Mouse (Mus musculus): ENCODE measurements around the gene M1ap. TPM values are rescaled to one million over a fixed set of nuclear protein-coding genes. Genes with fewer than 3 reads are reported as not detected.
A peak's percentile ranks its signal among the peaks of the same experiment; 100 is the strongest.

The M1ap gene
- polyA plus RNA-seq, 1 experiment, result 10.3 TPM

DNA sequence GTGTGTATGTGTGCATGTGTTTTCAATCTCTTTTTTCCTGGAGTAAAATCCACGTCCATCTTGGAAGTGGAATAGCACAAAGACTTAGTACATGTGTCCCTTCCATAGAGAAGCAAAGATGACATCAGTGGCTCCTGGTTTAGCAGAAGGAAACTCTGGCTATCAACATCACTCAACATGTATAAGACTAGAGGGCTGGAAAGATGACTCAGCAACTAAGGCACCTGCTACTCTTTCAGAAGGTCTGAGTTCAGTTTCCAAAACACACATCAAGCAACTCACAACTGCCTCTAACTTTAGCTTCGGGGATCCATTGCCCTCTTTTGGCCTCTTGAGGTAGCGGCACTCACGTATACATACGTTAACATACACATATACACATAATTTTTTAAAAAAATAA, 35.4 kb upstream of the M1ap start:
- WGBS, result 77% methylated on average over 5 of the region's 5 CpGs
- Histone ChIP-seq H3K4me1 (ENCODE audit: control insufficient read depth, insufficient read depth, low read length) (peaks cover 6% of the 10 kb centered on the region), H3K4me3 (replicated peaks; ENCODE audit: control insufficient read depth, low read depth, low read length) (no peak overlapping the region), H3K27ac (ENCODE audit: control insufficient read depth, insufficient read depth, low read depth, low read length, poor library complexity) (no peak overlapping the region)
- no peak for TF ChIP-seq POLR2A (IDR thresholded peaks at IDR 0.05; ENCODE audit: borderline replicate concordance, control insufficient read depth, low read depth, low read length)
- TF ChIP-seq CTCF (IDR thresholded peaks at IDR 0.05; ENCODE audit: control insufficient read depth, insufficient read depth, low read length), result no peak

DNA sequence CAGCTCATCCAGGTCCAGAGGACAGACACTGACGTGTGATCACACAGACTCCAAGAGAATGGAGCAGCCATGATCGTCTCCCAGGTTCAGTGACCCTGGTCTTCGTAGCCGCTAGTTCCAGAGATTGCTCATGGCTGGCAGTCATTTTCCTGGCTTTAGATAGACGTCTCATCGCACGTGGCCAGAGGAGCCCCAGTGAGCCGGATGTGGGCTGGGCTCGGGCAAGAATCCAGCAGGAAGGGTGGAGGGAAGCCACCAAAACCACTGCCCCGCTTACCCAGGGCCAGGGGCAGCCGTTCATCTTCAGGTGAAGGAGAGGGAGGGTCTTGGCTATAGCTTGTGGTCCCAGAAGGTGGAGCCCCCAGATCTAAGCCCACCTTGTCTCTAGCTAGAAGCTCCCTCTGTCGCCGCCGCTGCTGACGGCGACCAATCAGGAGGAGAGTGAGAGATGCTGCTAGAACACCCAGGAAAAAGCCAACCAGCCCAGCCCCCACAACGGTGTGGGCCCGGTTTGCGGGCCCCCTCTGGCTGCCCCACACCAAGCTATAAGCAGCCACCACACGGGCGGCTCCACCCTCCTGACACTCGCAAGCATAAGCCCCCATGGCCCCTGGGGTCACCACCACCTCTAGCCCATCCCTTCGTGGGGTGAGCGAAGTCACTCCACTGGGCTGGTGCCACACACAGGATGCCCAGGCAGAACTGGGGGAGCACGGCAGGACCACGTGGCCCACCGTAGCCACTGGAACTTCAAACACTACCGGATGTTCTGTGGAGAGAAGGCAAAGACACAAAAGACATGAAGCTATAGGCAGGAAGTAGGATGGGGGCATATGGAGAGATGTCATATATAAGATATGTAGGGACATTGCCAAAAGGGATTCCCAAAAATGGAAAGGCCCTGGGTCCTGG, 33.1 kb upstream of the M1ap start:
- TF ChIP-seq CTCF (IDR thresholded peaks at IDR 0.05; ENCODE audit: control insufficient read depth, insufficient read depth, low read length), result no peak
- TF ChIP-seq POLR2A (IDR thresholded peaks at IDR 0.05; ENCODE audit: borderline replicate concordance, control insufficient read depth, low read depth, low read length), result no peak
- no peak overlapping the region for H3K27ac ChIP-seq (ENCODE audit: control insufficient read depth, insufficient read depth, low read depth, low read length, poor library complexity)
- peaks cover 6% of the 10 kb centered on the region for H3K4me1 ChIP-seq (ENCODE audit: control insufficient read depth, insufficient read depth, low read length)
- H3K4me3 ChIP-seq (replicated peaks; ENCODE audit: control insufficient read depth, low read depth, low read length), result peak overlapping the region; percentile 37
- 1% methylated on average over 28 of the region's 28 CpGs for WGBS

DNA sequence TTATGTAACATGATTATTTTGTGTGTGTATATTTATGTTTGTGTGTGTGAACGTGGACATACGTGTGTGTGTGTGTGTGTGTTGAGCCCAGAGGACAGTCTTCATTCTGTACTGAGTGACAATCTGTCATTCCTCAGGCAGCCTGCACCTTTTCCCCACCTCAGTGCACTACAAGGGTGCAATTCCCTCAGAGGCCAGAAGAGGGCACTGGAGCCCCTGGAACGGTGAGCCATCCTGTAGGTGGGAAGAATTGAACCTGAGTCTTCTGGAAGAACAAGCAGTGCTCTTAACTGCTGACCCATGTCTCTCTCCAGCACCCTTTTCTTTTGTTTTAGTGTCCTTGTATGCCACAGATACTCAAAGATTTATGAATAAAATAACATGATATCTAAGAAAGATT, 30.8 kb upstream of the M1ap start:
- peak; percentile 91 for TF ChIP-seq CTCF (IDR thresholded peaks at IDR 0.05; ENCODE audit: control insufficient read depth, insufficient read depth, low read length)
- TF ChIP-seq POLR2A (IDR thresholded peaks at IDR 0.05; ENCODE audit: borderline replicate concordance, control insufficient read depth, low read depth, low read length), result no peak
- 36% methylated on average over 3 of the region's 3 CpGs for WGBS
- Histone ChIP-seq H3K4me1 (ENCODE audit: control insufficient read depth, insufficient read depth, low read length) (peaks cover 6% of the 10 kb centered on the region), H3K27ac (ENCODE audit: control insufficient read depth, insufficient read depth, low read depth, low read length, poor library complexity) (no peak overlapping the region), H3K4me3 (replicated peaks; ENCODE audit: control insufficient read depth, low read depth, low read length) (no peak overlapping the region)

DNA sequence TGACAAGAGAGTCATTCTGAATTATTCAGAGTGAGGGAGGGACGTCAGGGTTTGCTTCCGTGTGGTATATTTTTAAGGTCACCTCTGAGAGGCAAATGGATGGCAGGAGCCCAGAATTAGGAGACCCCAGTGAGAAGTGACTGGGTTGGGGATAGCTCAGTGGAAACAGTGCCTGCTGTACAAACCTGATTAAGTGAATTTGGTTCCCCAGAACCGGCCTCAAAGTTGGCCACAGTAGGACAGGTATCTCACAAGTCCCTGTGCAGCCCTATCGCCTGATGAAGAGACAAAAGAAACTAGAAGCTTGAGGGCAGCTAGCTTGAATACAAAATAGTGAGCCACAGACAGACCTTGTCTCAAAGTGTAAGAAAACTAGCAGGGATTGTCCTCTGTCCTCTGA, 30.2 kb upstream of the M1ap start:
- WGBS, result 82% methylated on average over 4 of the region's 4 CpGs
- Histone ChIP-seq H3K27ac (ENCODE audit: control insufficient read depth, insufficient read depth, low read depth, low read length, poor library complexity) (no peak overlapping the region), H3K4me1 (ENCODE audit: control insufficient read depth, insufficient read depth, low read length) (peaks cover 6% of the 10 kb centered on the region), H3K4me3 (replicated peaks; ENCODE audit: control insufficient read depth, low read depth, low read length) (no peak overlapping the region)
- TF ChIP-seq CTCF (IDR thresholded peaks at IDR 0.05; ENCODE audit: control insufficient read depth, insufficient read depth, low read length) (no peak), POLR2A (IDR thresholded peaks at IDR 0.05; ENCODE audit: borderline replicate concordance, control insufficient read depth, low read depth, low read length) (no peak)

DNA sequence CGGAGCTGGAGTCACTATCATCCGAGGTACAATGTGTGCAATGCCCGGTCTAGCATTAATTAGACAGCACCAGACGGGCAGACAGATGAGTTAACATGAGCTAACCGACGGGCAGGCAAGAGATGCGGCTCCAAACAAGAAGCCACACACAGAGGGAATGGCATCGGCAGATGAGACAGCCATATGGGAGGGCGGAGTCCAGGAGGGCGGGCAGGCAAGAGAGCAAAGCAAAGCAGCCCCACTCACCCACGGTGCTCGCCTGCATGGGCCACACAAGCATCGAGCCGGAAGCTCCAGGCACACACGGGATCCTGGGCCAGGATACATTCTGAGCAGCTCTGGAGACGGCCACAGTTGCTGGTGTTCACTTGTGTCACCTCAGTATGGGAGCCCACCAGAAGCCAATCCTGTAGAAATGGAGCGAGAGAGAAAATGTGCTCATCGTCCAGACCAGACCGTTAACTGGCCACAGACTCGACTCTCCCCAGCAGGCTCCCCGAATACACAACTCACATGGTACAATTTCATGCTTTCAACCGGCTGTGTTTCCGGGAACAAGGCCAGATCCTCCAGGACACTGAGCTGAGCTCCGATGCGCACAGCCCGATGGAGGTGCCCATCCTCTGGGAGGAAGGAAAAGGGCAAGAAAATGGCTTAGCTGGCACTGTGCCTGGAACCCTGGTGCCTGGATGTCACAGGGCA, 29.5 kb upstream of the M1ap start:
- WGBS, result 82% methylated on average over 26 of the region's 26 CpGs

DNA sequence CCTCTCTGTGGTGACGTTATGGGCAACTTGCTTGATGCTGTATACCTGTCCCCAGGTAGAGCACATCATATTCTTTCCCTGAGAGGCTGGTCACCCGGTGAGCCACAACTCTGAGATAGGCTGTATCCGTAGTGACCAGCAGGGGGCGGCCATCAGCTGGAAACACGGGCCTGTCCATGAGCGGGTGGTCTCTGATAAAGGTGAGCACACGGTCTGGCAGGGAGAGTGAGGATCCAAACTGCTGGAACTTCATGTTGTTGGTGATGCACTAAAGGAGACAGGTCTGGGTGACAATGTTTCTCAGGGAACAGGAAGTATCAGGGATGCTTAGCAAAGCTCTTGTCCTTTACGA, 28.9 kb upstream of the M1ap start:
- no peak for TF ChIP-seq POLR2A (IDR thresholded peaks at IDR 0.05; ENCODE audit: borderline replicate concordance, control insufficient read depth, low read depth, low read length)
- TF ChIP-seq CTCF (IDR thresholded peaks at IDR 0.05; ENCODE audit: control insufficient read depth, insufficient read depth, low read length), result peak; percentile 72
- WGBS, result 18% methylated on average over 8 of the region's 8 CpGs
- H3K4me3 ChIP-seq (replicated peaks; ENCODE audit: control insufficient read depth, low read depth, low read length), result no peak overlapping the region
- H3K4me1 ChIP-seq (ENCODE audit: control insufficient read depth, insufficient read depth, low read length), result peaks cover 4% of the 10 kb centered on the region
- no peak overlapping the region for H3K27ac ChIP-seq (ENCODE audit: control insufficient read depth, insufficient read depth, low read depth, low read length, poor library complexity)

More for the DNA sequence above, 29.5 kb upstream of the M1ap start:
- H3K4me3 ChIP-seq (replicated peaks; ENCODE audit: control insufficient read depth, low read depth, low read length), result no peak overlapping the region
- peaks cover 4% of the 10 kb centered on the region for H3K4me1 ChIP-seq (ENCODE audit: control insufficient read depth, insufficient read depth, low read length)
- TF ChIP-seq CTCF (IDR thresholded peaks at IDR 0.05; ENCODE audit: control insufficient read depth, insufficient read depth, low read length) (no peak), POLR2A (IDR thresholded peaks at IDR 0.05; ENCODE audit: borderline replicate concordance, control insufficient read depth, low read depth, low read length) (no peak)
- H3K27ac ChIP-seq (ENCODE audit: control insufficient read depth, insufficient read depth, low read depth, low read length, poor library complexity), result no peak overlapping the region

DNA sequence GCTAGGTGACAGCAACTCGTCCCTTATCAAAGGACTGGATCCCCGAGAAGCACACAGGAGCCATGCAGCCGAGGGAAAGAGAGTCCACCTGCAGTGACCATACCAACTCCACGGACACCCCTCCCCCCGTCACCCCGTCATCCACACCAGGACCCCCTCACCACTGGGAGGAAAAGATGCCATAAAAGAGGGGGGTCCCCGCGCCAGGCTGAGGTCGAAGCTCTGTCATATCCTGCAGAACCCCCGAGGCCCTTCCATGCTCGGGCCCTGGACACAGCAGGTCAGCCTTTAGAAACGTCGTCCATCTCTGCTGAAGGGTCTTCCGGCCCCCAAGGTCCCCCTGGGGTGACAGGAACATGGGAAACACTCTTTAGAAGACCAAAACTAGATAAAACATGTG, 28.3 kb upstream of the M1ap start:
- WGBS, result 87% methylated on average over 14 of the region's 14 CpGs
- H3K4me3 ChIP-seq (replicated peaks; ENCODE audit: control insufficient read depth, low read depth, low read length), result no peak overlapping the region
- no peak for TF ChIP-seq CTCF (IDR thresholded peaks at IDR 0.05; ENCODE audit: control insufficient read depth, insufficient read depth, low read length)
- no peak for TF ChIP-seq POLR2A (IDR thresholded peaks at IDR 0.05; ENCODE audit: borderline replicate concordance, control insufficient read depth, low read depth, low read length)
- peaks cover 1% of the 10 kb centered on the region for H3K4me1 ChIP-seq (ENCODE audit: control insufficient read depth, insufficient read depth, low read length)
- no peak overlapping the region for H3K27ac ChIP-seq (ENCODE audit: control insufficient read depth, insufficient read depth, low read depth, low read length, poor library complexity)

DNA sequence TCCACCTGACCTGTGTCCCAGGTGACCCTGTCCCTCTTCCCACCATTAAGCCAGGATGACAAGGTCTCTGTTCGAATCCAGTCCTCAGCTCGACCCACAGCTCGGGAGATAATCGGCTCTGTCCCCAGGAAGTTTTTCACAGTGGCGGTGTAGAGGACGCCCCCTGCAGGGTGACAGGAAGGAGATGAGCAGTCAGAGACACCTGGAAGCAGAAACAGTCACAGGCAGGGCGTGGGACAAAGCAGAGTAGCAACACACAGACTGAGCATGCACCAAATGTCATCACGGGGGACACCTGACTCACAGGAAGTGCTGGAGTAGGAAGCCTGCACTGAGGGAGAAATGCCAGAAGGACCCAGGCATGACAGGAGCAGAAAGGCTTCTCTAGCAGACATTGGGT, 27.2 kb upstream of the M1ap start:
- Histone ChIP-seq H3K27ac (ENCODE audit: control insufficient read depth, insufficient read depth, low read depth, low read length, poor library complexity) (no peak overlapping the region), H3K4me1 (ENCODE audit: control insufficient read depth, insufficient read depth, low read length) (no peaks in the 10 kb centered on the region; the same call in none of the 2 replicates), H3K4me3 (replicated peaks; ENCODE audit: control insufficient read depth, low read depth, low read length) (no peak overlapping the region)
- TF ChIP-seq POLR2A (IDR thresholded peaks at IDR 0.05; ENCODE audit: borderline replicate concordance, control insufficient read depth, low read depth, low read length) (no peak), CTCF (IDR thresholded peaks at IDR 0.05; ENCODE audit: control insufficient read depth, insufficient read depth, low read length) (no peak)
- WGBS, result 60% methylated on average over 8 of the region's 8 CpGs

Measured in bone marrow, adult 2 months (tissue).